Mouse (Mus musculus) liver, adult 2 months (tissue): ENCODE data around the gene Rpl21. TPM values are rescaled to one million over a fixed set of nuclear protein-coding genes. Genes with fewer than 3 reads are reported as not detected.

Source experiments
- DNase-seq: peaks from one replicate; pipeline ENCODE4 v3.0.0-alpha.2; 2011; ENCODE audit warnings: low read depth, low spot score; ENCODE audit errors: extremely low read depth
- H3K27ac ChIP-seq: fragments of 200-500 bp; replicated peaks from 2 replicates; pipeline ENCODE4 v1.5.1; 2012; ENCODE audit warnings: low read depth, mild to moderate bottlenecking, control low read depth, inconsistent platforms, low read length; ENCODE audit not compliant: insufficient read depth
- H3K27me3 ChIP-seq: fragments of 200-500 bp; 2 replicates; pipeline ENCODE4 v1.6.1; 2012; ENCODE audit warnings: mild to moderate bottlenecking, moderate library complexity, low read length, inconsistent platforms; ENCODE audit not compliant: control insufficient read depth, insufficient read depth
- H3K36me3 ChIP-seq: fragments of 200-500 bp; 2 replicates; pipeline ENCODE4 v1.6.1; 2012; ENCODE audit warnings: low read length, inconsistent platforms; ENCODE audit not compliant: control insufficient read depth, insufficient read depth
- H3K4me1 ChIP-seq: fragments of 200-500 bp; 2 replicates; pipeline ENCODE4 v1.6.1; 2011; ENCODE audit warnings: low read length; ENCODE audit not compliant: control insufficient read depth, insufficient read depth
- H3K4me3 ChIP-seq: fragments of 200-500 bp; 2 replicates; pipeline ENCODE4 v1.5.1; 2011; ENCODE audit warnings: low read depth, mild to moderate bottlenecking, control low read depth, low read length, moderate library complexity; ENCODE audit not compliant: insufficient read depth
- H3K79me2 ChIP-seq: fragments of 200-500 bp; 2 replicates; pipeline ENCODE4 v1.6.1; 2012; ENCODE audit warnings: inconsistent platforms, mild to moderate bottlenecking, low read length, moderate library complexity; ENCODE audit not compliant: control insufficient read depth, insufficient read depth
- H3K9ac ChIP-seq: fragments of 200-500 bp; 2 replicates; pipeline ENCODE4 v1.6.1; 2012; ENCODE audit warnings: low read depth, mild to moderate bottlenecking, control low read depth, inconsistent platforms, low read length
- CTCF ChIP-seq: fragments of 200-500 bp; IDR thresholded peaks from 2 replicates; pipeline ENCODE4 v1.5.1; 2011; ENCODE audit warnings: low read depth, low read length, control low read depth
- POLR2A ChIP-seq: fragments of 200-500 bp; IDR thresholded peaks from 2 replicates; pipeline ENCODE4 v1.6.1; 2011; ENCODE audit warnings: low read length, control low read depth; ENCODE audit not compliant: insufficient read depth; ENCODE audit errors: extremely low read depth
- WGBS: fragments of 180-500 bp; shearing (Covaris S2); methylation state at CpG from one replicate; pipeline ENCODE4 v1.1.7; 2018; 5-methylcytosine and 5-hydroxymethylcytosine counted together
- polyA plus RNA-seq: library from polyadenylated mRNA; depleted of rRNA; stranded (reverse); fragments of >200 nt; gene quantifications from 2 replicates; pipeline ENCODE4 v1.2.3, GENCODE M21; 2012
- total RNA-seq: library from RNA; depleted of rRNA; stranded (reverse); fragments of >200 nt; gene quantifications from 2 replicates; pipeline ENCODE4 v1.2.3, GENCODE M21; 2014

Gene Rpl21
- total and polyA plus RNA-seq, 2 experiments: 24.5 to 154 TPM

GRCm38 (mm10) chr5:146798031-146798430 lies 34.7 kb upstream of the Rpl21 start:
- TF ChIP-seq CTCF (no peak), POLR2A (no peak)
- Histone ChIP-seq H3K4me1 (peaks cover 3% of the 10 kb centered on the region; the same call in 1 of the 2 replicates), H3K79me2 (no peaks in the 10 kb centered on the region), H3K4me3 (no peak overlapping the region), H3K36me3 (no peaks in the 10 kb centered on the region), H3K9ac (no peak overlapping the region), H3K27me3 (no peaks in the 10 kb centered on the region), H3K27ac (no peak overlapping the region)
- DNase-seq: no peak
- 58% methylated on average over 9 of the region's 9 CpGs for WGBS

GRCm38 (mm10) chr5:146806004-146806430 lies 26.7 kb upstream of the Rpl21 start:
- Histone ChIP-seq H3K27ac (peak overlapping the region; percentile 47), H3K4me1 (no peaks in the 10 kb centered on the region), H3K79me2 (no peaks in the 10 kb centered on the region), H3K27me3 (no peaks in the 10 kb centered on the region), H3K36me3 (no peaks in the 10 kb centered on the region), H3K9ac (no peak overlapping the region), H3K4me3 (no peak overlapping the region)
- TF ChIP-seq POLR2A: no peak
- TF ChIP-seq CTCF: no peak
- 78% methylated on average over 8 of the region's 8 CpGs for WGBS
- peak; percentile 60 for DNase-seq

- no peak overlapping the region for H3K4me3 ChIP-seq
- DNase-seq: no peak
- H3K36me3 ChIP-seq: no peaks in the 10 kb centered on the region
- no peak overlapping the region for H3K9ac ChIP-seq
- no peaks in the 10 kb centered on the region for H3K27me3 ChIP-seq
- H3K79me2 ChIP-seq: no peaks in the 10 kb centered on the region
- TF ChIP-seq CTCF (no peak), POLR2A (no peak)
- H3K27ac ChIP-seq: no peak overlapping the region
- 79% methylated on average over 5 of the region's 5 CpGs for WGBS
- H3K4me1 ChIP-seq: no peaks in the 10 kb centered on the region
These were observed 22.7 kb upstream of the Rpl21 start for GRCm38 (mm10) chr5:146809951-146810350.

GRCm38 (mm10) chr5:146812866-146813265 lies 19.8 kb upstream of the Rpl21 start:
- WGBS: 94% methylated on average over 5 of the region's 5 CpGs
- Histone ChIP-seq H3K9ac (no peak overlapping the region), H3K4me3 (no peak overlapping the region), H3K4me1 (no peaks in the 10 kb centered on the region), H3K27ac (no peak overlapping the region), H3K36me3 (no peaks in the 10 kb centered on the region), H3K79me2 (no peaks in the 10 kb centered on the region), H3K27me3 (no peaks in the 10 kb centered on the region)
- no peak for TF ChIP-seq POLR2A
- no peak for TF ChIP-seq CTCF
- no peak for DNase-seq

- no peaks in the 10 kb centered on the region for H3K4me1 ChIP-seq
- no peaks in the 10 kb centered on the region for H3K36me3 ChIP-seq
- H3K9ac ChIP-seq: no peak overlapping the region
- H3K79me2 ChIP-seq: no peaks in the 10 kb centered on the region
- no peak for DNase-seq
- H3K27ac ChIP-seq: no peak overlapping the region
- 91% methylated on average over 4 of the region's 4 CpGs for WGBS
- no peaks in the 10 kb centered on the region for H3K27me3 ChIP-seq
- no peak for TF ChIP-seq POLR2A
- no peak for TF ChIP-seq CTCF
- H3K4me3 ChIP-seq: no peak overlapping the region
These were observed 19.3 kb upstream of the Rpl21 start for GRCm38 (mm10) chr5:146813421-146813820.

GRCm38 (mm10) chr5:146815394-146815793 lies 17.3 kb upstream of the Rpl21 start:
- H3K4me3 ChIP-seq: no peak overlapping the region
- H3K36me3 ChIP-seq: no peaks in the 10 kb centered on the region
- DNase-seq: no peak
- no peak overlapping the region for H3K9ac ChIP-seq
- TF ChIP-seq POLR2A: no peak
- no peak for TF ChIP-seq CTCF
- 85% methylated on average over 4 of the region's 4 CpGs for WGBS
- H3K79me2 ChIP-seq: no peaks in the 10 kb centered on the region
- H3K4me1 ChIP-seq: no peaks in the 10 kb centered on the region
- H3K27ac ChIP-seq: no peak overlapping the region
- no peaks in the 10 kb centered on the region for H3K27me3 ChIP-seq
